Mouse (Mus musculus): ENCODE data around the gene Kalrn. TPM values are rescaled to one million over a fixed set of nuclear protein-coding genes. Genes with fewer than 3 reads are reported as not detected.
A peak's percentile ranks its signal among the peaks of the same experiment; 100 is the strongest.

Kalrn gene
- polyA plus RNA-seq, 1 experiment, result 1.5 TPM

GRCm38 (mm10) chr16:34135074-34135473 lies 438.3 kb downstream of the Kalrn start:
- H3K27ac ChIP-seq (replicated peaks; ENCODE audit: low read depth, low read length), result no peak overlapping the region
- H3K4me1 ChIP-seq (ENCODE audit: control insufficient read depth, insufficient read depth, insufficient read length, low read length), result no peaks in the 10 kb centered on the region
- no peak overlapping the region for H3K4me3 ChIP-seq (ENCODE audit: insufficient read depth, low read depth, low read length)

DNA sequence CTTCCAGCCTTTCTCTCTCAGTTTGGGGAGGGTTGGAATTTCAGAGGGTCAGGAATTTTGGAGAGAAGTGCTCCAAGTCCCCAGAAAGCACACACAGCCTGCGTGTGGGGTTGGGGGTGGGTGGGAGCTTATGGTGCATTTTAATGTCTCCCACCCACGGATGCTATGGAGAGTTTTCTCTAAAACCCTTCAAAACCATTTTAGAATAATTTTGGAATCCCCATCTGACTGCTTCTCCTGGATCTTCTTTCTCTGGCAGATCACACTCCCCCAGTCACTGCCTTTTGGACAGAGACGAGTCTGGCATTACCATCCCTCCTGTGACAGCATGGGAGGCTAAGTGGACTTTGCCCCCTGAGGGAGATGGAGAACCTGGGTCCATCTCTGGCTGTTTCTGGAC lies 438.7 kb downstream of the Kalrn start:
- no peak overlapping the region for H3K27ac ChIP-seq (replicated peaks; ENCODE audit: low read depth, low read length)
- H3K4me3 ChIP-seq (ENCODE audit: insufficient read depth, low read depth, low read length), result no peak overlapping the region
- H3K4me1 ChIP-seq (ENCODE audit: control insufficient read depth, insufficient read depth, insufficient read length, low read length), result no peaks in the 10 kb centered on the region

GRCm38 (mm10) chr16:34125595-34125994 lies 447.7 kb downstream of the Kalrn start:
- H3K27ac ChIP-seq (replicated peaks; ENCODE audit: low read depth, low read length), result no peak overlapping the region
- H3K4me3 ChIP-seq (ENCODE audit: insufficient read depth, low read depth, low read length), result no peak overlapping the region
- no peaks in the 10 kb centered on the region for H3K4me1 ChIP-seq (ENCODE audit: control insufficient read depth, insufficient read depth, insufficient read length, low read length)

- no peak overlapping the region for H3K27ac ChIP-seq (replicated peaks; ENCODE audit: low read depth, low read length)
- H3K4me1 ChIP-seq (ENCODE audit: control insufficient read depth, insufficient read depth, insufficient read length, low read length), result no peaks in the 10 kb centered on the region
- no peak overlapping the region for H3K4me3 ChIP-seq (ENCODE audit: insufficient read depth, low read depth, low read length)
Measured at GRCm38 (mm10) chr16:34122486-34122885, 450.8 kb downstream of the Kalrn start.

GRCm38 (mm10) chr16:34121288-34121687 lies 452.0 kb downstream of the Kalrn start:
- H3K4me1 ChIP-seq (ENCODE audit: control insufficient read depth, insufficient read depth, insufficient read length, low read length), result no peaks in the 10 kb centered on the region
- no peak overlapping the region for H3K4me3 ChIP-seq (ENCODE audit: insufficient read depth, low read depth, low read length)
- H3K27ac ChIP-seq (replicated peaks; ENCODE audit: low read depth, low read length), result no peak overlapping the region

- no peak overlapping the region for H3K27ac ChIP-seq (replicated peaks; ENCODE audit: low read depth, low read length)
- H3K4me1 ChIP-seq (ENCODE audit: control insufficient read depth, insufficient read depth, insufficient read length, low read length), result no peaks in the 10 kb centered on the region
- H3K4me3 ChIP-seq (ENCODE audit: insufficient read depth, low read depth, low read length), result no peak overlapping the region
Measured at GRCm38 (mm10) chr16:34120801-34121201, 452.5 kb downstream of the Kalrn start.

DNA sequence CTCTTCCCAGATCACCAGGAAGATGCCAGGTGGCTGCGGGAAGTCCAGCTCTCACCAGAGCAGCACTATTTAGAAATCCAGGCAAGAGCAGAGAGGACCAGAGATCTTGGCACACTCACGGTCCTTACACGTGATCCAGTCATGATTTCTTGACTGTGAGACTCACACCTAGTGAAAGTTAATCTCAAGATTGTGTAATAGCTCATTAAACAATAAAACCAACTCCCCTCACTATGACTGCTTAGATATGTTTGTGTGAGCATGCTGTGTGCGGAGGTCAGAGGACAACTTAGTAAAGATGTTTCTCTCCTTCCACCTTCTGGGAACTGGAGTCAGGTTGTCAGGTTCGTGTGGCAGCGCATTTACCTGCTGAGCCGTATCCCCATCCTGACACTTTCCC lies 453.5 kb downstream of the Kalrn start:
- Histone ChIP-seq H3K4me1 (ENCODE audit: control insufficient read depth, insufficient read depth, insufficient read length, low read length) (no peaks in the 10 kb centered on the region), H3K27ac (replicated peaks; ENCODE audit: low read depth, low read length) (no peak overlapping the region), H3K4me3 (ENCODE audit: insufficient read depth, low read depth, low read length) (no peak overlapping the region)

DNA sequence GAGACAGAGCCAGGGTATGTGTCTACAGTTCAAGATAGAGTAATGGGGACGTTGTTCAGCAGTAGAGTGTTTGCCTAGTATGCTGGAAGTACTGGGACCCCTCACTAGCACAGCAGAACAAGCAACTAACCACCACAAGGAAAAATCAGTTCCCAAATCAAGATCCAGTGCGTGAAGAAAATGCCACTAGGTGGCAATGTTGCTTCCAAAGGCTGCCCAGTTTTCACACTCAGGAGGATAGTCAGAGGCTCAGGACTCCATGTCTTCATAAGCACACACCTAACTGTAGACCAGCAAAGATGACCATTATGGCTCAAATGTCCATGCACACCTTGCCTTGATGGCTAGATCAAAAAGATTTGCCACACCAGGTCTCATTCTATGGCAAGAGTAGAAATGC lies 454.0 kb downstream of the Kalrn start:
- no peak overlapping the region for H3K4me3 ChIP-seq (ENCODE audit: insufficient read depth, low read depth, low read length)
- H3K27ac ChIP-seq (replicated peaks; ENCODE audit: low read depth, low read length), result no peak overlapping the region
- H3K4me1 ChIP-seq (ENCODE audit: control insufficient read depth, insufficient read depth, insufficient read length, low read length), result no peaks in the 10 kb centered on the region

- no peaks in the 10 kb centered on the region for H3K4me1 ChIP-seq (ENCODE audit: control insufficient read depth, insufficient read depth, insufficient read length, low read length)
- no peak overlapping the region for H3K27ac ChIP-seq (replicated peaks; ENCODE audit: low read depth, low read length)
- H3K4me3 ChIP-seq (ENCODE audit: insufficient read depth, low read depth, low read length), result no peak overlapping the region
Measured at GRCm38 (mm10) chr16:34114665-34115064, 458.7 kb downstream of the Kalrn start.

- no peak overlapping the region for H3K27ac ChIP-seq (replicated peaks; ENCODE audit: low read depth, low read length)
- no peak overlapping the region for H3K4me3 ChIP-seq (ENCODE audit: insufficient read depth, low read depth, low read length)
- H3K4me1 ChIP-seq (ENCODE audit: control insufficient read depth, insufficient read depth, insufficient read length, low read length), result no peaks in the 10 kb centered on the region
Measured at GRCm38 (mm10) chr16:34113150-34113549, 460.2 kb downstream of the Kalrn start.

DNA sequence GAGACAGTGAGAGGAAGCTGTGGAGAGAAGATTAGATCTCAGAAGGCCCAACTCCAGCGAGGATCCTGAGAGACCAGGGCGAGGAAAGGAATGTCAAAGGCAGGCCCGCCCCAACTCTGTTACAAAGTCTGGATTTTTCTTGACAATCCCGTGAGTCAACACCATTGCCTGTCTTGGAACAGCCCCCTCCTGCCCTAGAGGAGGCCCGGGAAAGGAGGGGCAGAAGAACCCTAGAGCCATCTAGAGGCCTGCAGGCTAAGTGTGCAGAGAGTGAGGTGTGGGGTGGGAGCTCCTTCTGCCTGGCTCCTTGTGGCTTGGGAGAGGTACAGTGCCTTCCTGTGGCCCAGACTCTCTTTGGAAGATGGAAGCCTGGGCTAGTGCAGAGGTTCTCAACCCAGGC lies 460.8 kb downstream of the Kalrn start:
- Histone ChIP-seq H3K4me1 (ENCODE audit: control insufficient read depth, insufficient read depth, insufficient read length, low read length) (no peaks in the 10 kb centered on the region), H3K27ac (replicated peaks; ENCODE audit: low read depth, low read length) (no peak overlapping the region), H3K4me3 (ENCODE audit: insufficient read depth, low read depth, low read length) (no peak overlapping the region)

GRCm38 (mm10) chr16:34110840-34111625 lies 462.3 kb downstream of the Kalrn start:
- Histone ChIP-seq H3K27ac (replicated peaks; ENCODE audit: low read depth, low read length) (no peak overlapping the region), H3K4me1 (ENCODE audit: control insufficient read depth, insufficient read depth, insufficient read length, low read length) (no peaks in the 10 kb centered on the region), H3K4me3 (ENCODE audit: insufficient read depth, low read depth, low read length) (no peak overlapping the region)

DNA sequence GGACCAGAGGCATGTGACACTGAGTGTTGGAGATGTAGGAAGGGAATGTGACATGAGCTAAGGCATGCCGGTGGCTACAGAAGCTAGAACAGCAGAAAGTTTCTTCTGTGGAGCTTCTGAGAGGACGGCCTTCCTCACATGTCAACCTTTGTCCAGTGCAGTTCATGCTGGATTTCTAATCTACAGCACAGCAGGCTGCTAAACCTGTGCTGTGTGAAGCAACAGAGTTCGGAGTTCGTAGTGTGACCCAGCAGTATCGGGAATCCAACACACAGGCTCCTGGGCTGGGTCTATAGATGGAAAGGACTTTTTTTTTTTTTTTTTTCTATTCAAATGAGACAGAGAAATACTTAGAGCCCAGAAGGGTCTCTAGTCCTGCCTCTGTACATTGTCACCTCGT lies 468.9 kb downstream of the Kalrn start:
- Histone ChIP-seq H3K4me1 (ENCODE audit: control insufficient read depth, insufficient read depth, insufficient read length, low read length) (no peaks in the 10 kb centered on the region), H3K4me3 (ENCODE audit: insufficient read depth, low read depth, low read length) (no peak overlapping the region), H3K27ac (replicated peaks; ENCODE audit: low read depth, low read length) (no peak overlapping the region)

GRCm38 (mm10) chr16:34102742-34103141 lies 470.6 kb downstream of the Kalrn start:
- H3K4me1 ChIP-seq (ENCODE audit: control insufficient read depth, insufficient read depth, insufficient read length, low read length), result no peaks in the 10 kb centered on the region
- H3K27ac ChIP-seq (replicated peaks; ENCODE audit: low read depth, low read length), result no peak overlapping the region
- no peak overlapping the region for H3K4me3 ChIP-seq (ENCODE audit: insufficient read depth, low read depth, low read length)

DNA sequence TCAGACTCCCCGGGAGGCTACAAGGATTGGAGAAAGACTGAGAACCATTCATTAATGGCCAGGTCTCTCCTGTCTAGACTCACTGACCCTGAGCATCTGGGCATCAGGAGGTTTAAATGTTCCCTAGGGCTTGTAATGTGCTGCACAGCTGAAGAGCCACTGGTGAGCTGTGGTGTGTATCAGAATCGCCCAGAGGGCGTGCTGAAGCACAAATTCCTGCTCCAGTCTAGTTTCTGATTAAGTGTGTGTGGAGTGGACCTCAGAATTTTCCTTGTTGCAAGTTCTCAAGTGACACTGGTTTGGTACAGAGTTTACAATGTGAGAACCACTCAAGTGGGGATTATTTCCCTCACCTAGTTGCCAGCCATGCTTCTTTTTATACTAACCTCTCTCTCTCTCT lies 473.5 kb downstream of the Kalrn start:
- Histone ChIP-seq H3K4me3 (ENCODE audit: insufficient read depth, low read depth, low read length) (no peak overlapping the region), H3K4me1 (ENCODE audit: control insufficient read depth, insufficient read depth, insufficient read length, low read length) (no peaks in the 10 kb centered on the region; the same call in 1 of the 2 replicates), H3K27ac (replicated peaks; ENCODE audit: low read depth, low read length) (no peak overlapping the region)

DNA sequence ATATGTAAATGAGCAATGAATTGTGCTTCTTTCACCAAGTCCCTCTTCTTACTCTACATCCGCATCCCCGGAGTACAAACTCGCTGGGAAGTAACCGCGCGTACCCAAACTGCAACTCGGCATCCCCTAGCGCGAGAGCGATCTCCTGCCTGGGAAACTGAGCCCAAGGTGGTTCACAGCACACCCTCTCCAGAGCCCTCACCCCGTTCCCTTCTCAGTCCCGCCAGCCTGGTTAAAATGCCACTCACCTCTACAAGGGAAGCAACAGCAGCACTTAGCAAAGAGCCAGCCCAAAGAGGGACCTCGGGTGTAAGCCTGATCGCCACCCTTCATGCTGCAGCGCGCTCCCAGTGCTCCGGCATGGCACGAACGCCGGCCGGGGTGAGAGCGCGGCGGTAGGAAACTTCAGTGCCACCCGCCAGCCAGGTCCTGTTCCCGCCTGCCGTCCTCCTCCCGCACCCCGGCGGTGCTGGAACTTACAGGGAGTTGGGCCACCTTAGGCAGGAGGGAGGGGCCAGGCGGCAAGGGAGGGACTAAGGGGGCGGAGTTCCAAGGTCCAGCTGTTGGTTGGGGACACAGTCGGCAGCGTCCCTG lies 477.7 kb downstream of the Kalrn start:
- Histone ChIP-seq H3K4me3 (ENCODE audit: insufficient read depth, low read depth, low read length) (peak overlapping the region; percentile 52), H3K4me1 (ENCODE audit: control insufficient read depth, insufficient read depth, insufficient read length, low read length) (peaks cover 4% of the 10 kb centered on the region), H3K27ac (replicated peaks; ENCODE audit: low read depth, low read length) (no peak overlapping the region)

Measured in brown adipose tissue, adult 24 weeks (tissue).